Mouse (Mus musculus): ENCODE measurements around the gene Slc1a2. TPM values are rescaled to one million over a fixed set of nuclear protein-coding genes. Genes with fewer than 3 reads are reported as not detected.

Gene Slc1a2
- polyA plus RNA-seq, 1 experiment from 2014 or later = 0.27 TPM

DNA sequence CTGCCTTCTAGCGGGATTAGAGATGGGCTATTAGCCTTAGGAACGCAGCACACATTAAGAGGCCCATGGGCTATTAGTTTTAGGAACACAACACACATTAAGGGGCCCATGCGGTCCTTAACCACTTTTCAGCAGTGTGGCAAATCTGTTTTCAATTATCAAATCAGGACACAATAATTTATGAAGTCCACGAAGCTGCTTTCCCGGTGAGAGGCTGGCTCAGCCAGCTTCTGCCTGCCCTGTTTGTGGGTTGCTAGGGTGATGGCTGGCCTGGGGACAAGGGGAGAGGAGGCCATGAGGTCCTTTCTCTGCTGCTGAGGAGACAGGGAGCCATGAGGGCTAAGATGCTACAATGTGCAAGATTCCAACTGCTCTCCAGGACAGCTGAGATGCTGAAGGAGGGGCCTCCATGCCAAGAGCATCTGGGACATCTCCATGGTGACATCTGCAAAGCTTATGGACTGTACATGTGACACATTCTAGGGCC, 161.8 kb downstream of the Slc1a2 start:
- no peaks in the 10 kb centered on the region for H3K9me3 ChIP-seq (ENCODE audit: control insufficient read depth)
- no peak overlapping the region for H3K4me3 ChIP-seq (ENCODE audit: low read depth, low read length)
- no peak overlapping the region for H3K4me2 ChIP-seq (replicated peaks; ENCODE audit: low read depth)
- H3K27me3 ChIP-seq (replicated peaks; ENCODE audit: control insufficient read depth, insufficient read depth, low read length) = no peaks in the 10 kb centered on the region
- no peak overlapping the region for H3K9ac ChIP-seq (ENCODE audit: low read depth, low read length)
- no peak for TF ChIP-seq CTCF (IDR thresholded peaks at IDR 0.05; ENCODE audit: low read depth)
- WGBS = 77% methylated on average over 5 of the region's 5 CpGs
- H3K36me3 ChIP-seq (ENCODE audit: control insufficient read depth, insufficient read depth) = no peaks in the 10 kb centered on the region
- H3K4me1 ChIP-seq (replicated peaks; ENCODE audit: control insufficient read depth, insufficient read depth, low read length) = peaks cover 3% of the 10 kb centered on the region; the same call in 1 of the 2 replicates
- no peak overlapping the region for H3K27ac ChIP-seq (ENCODE audit: low read depth, low read length)
- ATAC-seq = no peak

DNA sequence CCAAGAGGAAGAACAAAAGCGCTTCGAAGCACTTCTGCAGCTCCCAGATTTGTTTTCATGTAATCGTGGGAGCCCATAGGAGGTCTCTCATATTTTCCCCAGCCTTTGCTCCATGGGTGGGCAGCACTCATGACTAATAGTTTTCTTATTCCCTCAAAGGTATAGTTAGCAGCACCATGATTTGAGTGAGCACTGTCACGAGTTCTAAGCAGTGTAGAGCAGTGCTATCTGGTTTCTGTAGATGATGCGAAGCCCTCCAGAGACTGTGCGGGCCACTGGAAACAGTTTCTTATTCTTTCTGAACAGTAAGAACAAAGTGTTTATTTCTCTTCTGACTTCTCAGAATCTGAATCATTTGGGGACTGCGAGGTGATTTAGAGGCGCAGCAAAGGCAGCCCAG, 162.3 kb downstream of the Slc1a2 start:
- Histone ChIP-seq H3K4me2 (replicated peaks; ENCODE audit: low read depth) (no peak overlapping the region), H3K4me1 (replicated peaks; ENCODE audit: control insufficient read depth, insufficient read depth, low read length) (peaks cover 2% of the 10 kb centered on the region; the same call in 1 of the 2 replicates), H3K9me3 (ENCODE audit: control insufficient read depth) (no peaks in the 10 kb centered on the region), H3K27ac (ENCODE audit: low read depth, low read length) (no peak overlapping the region), H3K4me3 (ENCODE audit: low read depth, low read length) (no peak overlapping the region), H3K27me3 (replicated peaks; ENCODE audit: control insufficient read depth, insufficient read depth, low read length) (no peaks in the 10 kb centered on the region), H3K9ac (ENCODE audit: low read depth, low read length) (no peak overlapping the region), H3K36me3 (ENCODE audit: control insufficient read depth, insufficient read depth) (no peaks in the 10 kb centered on the region)
- TF ChIP-seq CTCF (IDR thresholded peaks at IDR 0.05; ENCODE audit: low read depth) = no peak
- WGBS = 74% methylated on average over 8 of the region's 8 CpGs
- no peak for ATAC-seq

DNA sequence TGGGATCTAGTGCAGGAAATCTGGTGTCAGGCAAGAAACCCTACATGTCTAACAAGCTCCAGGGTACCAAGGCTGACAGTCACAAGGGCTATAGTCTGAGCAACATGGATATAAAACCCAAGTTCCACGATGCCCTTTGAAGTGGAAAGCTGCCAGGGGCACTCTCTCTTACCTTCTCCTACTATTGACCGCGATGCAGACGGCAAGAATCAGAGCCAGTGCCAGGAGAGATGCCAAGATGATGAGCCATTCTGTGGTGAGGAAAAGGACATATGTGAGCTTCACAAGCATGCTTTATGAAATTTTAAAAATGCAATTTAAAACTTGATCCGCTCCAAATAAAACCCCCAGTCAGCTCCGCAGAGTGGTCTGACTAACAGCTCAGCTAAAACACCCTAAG, 163.6 kb downstream of the Slc1a2 start:
- no peaks in the 10 kb centered on the region for H3K4me1 ChIP-seq (replicated peaks; ENCODE audit: control insufficient read depth, insufficient read depth, low read length)
- no peaks in the 10 kb centered on the region for H3K36me3 ChIP-seq (ENCODE audit: control insufficient read depth, insufficient read depth)
- TF ChIP-seq CTCF (IDR thresholded peaks at IDR 0.05; ENCODE audit: low read depth) = no peak
- no peak for ATAC-seq
- WGBS = 90% methylated on average over 6 of the region's 6 CpGs
- H3K27me3 ChIP-seq (replicated peaks; ENCODE audit: control insufficient read depth, insufficient read depth, low read length) = no peaks in the 10 kb centered on the region
- no peak overlapping the region for H3K27ac ChIP-seq (ENCODE audit: low read depth, low read length)
- no peaks in the 10 kb centered on the region for H3K9me3 ChIP-seq (ENCODE audit: control insufficient read depth)
- no peak overlapping the region for H3K9ac ChIP-seq (ENCODE audit: low read depth, low read length)
- no peak overlapping the region for H3K4me3 ChIP-seq (ENCODE audit: low read depth, low read length)
- no peak overlapping the region for H3K4me2 ChIP-seq (replicated peaks; ENCODE audit: low read depth)

DNA sequence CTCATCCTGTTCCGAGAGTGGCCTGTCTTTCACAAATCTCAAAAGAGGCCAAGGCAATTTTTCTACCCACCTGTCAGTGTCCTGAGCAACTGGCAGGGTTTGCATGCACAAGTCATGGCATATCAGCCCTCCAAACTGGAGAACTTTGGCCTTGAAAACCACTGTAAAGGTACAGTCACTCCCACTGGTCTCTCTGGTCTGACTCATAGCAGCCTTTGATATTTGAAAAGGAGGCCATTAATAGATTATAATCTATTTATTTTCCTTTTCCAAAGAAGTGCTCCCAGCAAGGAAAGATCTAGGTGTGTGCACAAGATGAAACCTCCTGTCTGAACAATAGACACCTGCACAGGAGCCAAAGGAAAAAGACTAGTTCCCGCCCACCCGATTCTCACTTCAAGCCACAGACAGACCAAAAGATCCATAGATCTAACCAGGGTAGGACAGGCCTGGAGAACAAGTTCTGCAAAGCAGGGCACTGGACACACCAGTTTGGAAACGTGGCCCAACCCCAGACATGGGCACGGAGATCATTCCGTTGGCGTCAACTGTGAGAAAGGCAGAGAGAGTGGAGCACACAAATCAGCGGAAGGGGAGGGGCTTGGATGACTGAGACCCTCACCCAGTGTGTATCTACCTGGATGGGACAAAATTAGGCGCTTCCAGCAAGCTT, 167.6 kb downstream of the Slc1a2 start:
- no peak for TF ChIP-seq CTCF (IDR thresholded peaks at IDR 0.05; ENCODE audit: low read depth)
- WGBS = 65% methylated on average over 9 of the region's 9 CpGs
- Histone ChIP-seq H3K4me3 (ENCODE audit: low read depth, low read length) (no peak overlapping the region), H3K36me3 (ENCODE audit: control insufficient read depth, insufficient read depth) (no peaks in the 10 kb centered on the region), H3K9me3 (ENCODE audit: control insufficient read depth) (no peaks in the 10 kb centered on the region), H3K27ac (ENCODE audit: low read depth, low read length) (peak overlapping the region; percentile 9; the same call in 1 of the 2 replicates), H3K4me2 (replicated peaks; ENCODE audit: low read depth) (no peak overlapping the region), H3K4me1 (replicated peaks; ENCODE audit: control insufficient read depth, insufficient read depth, low read length) (no peaks in the 10 kb centered on the region), H3K27me3 (replicated peaks; ENCODE audit: control insufficient read depth, insufficient read depth, low read length) (no peaks in the 10 kb centered on the region), H3K9ac (ENCODE audit: low read depth, low read length) (no peak overlapping the region)
- peak; percentile 81 for ATAC-seq

DNA sequence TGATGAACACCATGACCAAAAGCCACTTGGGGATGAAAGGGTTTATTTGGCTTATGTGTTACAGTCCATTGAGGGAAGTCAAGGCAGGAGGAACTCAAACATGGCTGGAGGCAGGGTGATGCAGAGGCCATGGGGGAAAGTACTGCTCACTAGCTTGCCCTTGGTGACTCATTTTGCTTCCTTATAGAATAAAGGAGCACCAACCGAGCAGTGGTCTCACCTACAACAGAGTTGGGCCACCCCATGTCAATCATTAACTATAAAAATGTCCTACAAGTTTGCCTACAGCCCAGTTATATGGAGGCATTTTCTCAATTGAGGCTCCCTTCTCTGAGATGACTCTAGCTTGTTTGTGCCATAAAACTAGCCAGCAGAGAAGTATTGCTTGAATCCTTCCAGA, 169.4 kb downstream of the Slc1a2 start:
- no peaks in the 10 kb centered on the region for H3K9me3 ChIP-seq (ENCODE audit: control insufficient read depth)
- TF ChIP-seq CTCF (IDR thresholded peaks at IDR 0.05; ENCODE audit: low read depth) = no peak
- H3K36me3 ChIP-seq (ENCODE audit: control insufficient read depth, insufficient read depth) = no peaks in the 10 kb centered on the region; the same call in 1 of the 2 replicates
- no peak overlapping the region for H3K4me2 ChIP-seq (replicated peaks; ENCODE audit: low read depth)
- no peak overlapping the region for H3K4me3 ChIP-seq (ENCODE audit: low read depth, low read length)
- no peak overlapping the region for H3K9ac ChIP-seq (ENCODE audit: low read depth, low read length)
- no peak overlapping the region for H3K27ac ChIP-seq (ENCODE audit: low read depth, low read length)
- no peaks in the 10 kb centered on the region for H3K27me3 ChIP-seq (replicated peaks; ENCODE audit: control insufficient read depth, insufficient read depth, low read length)
- H3K4me1 ChIP-seq (replicated peaks; ENCODE audit: control insufficient read depth, insufficient read depth, low read length) = no peaks in the 10 kb centered on the region
- ATAC-seq = peak; percentile 67
- 48% methylated on average over 1 of the region's 1 CpGs for WGBS

DNA sequence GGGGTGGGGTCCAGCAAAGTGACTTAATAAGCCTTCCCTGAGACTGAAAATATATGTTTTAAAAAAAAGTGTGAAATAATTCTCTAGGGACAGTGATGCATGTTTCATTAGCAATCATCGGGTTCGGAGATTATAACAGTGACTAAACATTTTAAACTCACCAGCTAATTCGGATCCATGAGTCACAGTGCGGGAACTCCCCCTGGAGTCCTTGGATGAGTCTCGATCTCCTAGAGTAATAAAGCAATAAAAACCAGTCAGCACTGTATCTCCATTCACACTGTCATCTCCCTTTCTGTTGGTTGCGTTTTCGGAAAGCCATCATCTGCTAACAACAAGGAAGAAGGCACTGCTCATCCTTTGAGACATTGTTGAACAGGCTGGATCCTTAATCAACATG, 169.9 kb downstream of the Slc1a2 start:
- ATAC-seq = peak; percentile 42; the same call in 1 of the 2 replicates
- Histone ChIP-seq H3K4me3 (ENCODE audit: low read depth, low read length) (no peak overlapping the region), H3K4me2 (replicated peaks; ENCODE audit: low read depth) (no peak overlapping the region), H3K9me3 (ENCODE audit: control insufficient read depth) (no peaks in the 10 kb centered on the region), H3K4me1 (replicated peaks; ENCODE audit: control insufficient read depth, insufficient read depth, low read length) (no peaks in the 10 kb centered on the region), H3K27ac (ENCODE audit: low read depth, low read length) (no peak overlapping the region), H3K9ac (ENCODE audit: low read depth, low read length) (no peak overlapping the region), H3K27me3 (replicated peaks; ENCODE audit: control insufficient read depth, insufficient read depth, low read length) (no peaks in the 10 kb centered on the region), H3K36me3 (ENCODE audit: control insufficient read depth, insufficient read depth) (no peaks in the 10 kb centered on the region; the same call in 1 of the 2 replicates)
- TF ChIP-seq CTCF (IDR thresholded peaks at IDR 0.05; ENCODE audit: low read depth) = no peak
- WGBS = 41% methylated on average over 7 of the region's 7 CpGs
